Mouse (Mus musculus): ENCODE measurements around the gene Lrrc9.

DNA sequence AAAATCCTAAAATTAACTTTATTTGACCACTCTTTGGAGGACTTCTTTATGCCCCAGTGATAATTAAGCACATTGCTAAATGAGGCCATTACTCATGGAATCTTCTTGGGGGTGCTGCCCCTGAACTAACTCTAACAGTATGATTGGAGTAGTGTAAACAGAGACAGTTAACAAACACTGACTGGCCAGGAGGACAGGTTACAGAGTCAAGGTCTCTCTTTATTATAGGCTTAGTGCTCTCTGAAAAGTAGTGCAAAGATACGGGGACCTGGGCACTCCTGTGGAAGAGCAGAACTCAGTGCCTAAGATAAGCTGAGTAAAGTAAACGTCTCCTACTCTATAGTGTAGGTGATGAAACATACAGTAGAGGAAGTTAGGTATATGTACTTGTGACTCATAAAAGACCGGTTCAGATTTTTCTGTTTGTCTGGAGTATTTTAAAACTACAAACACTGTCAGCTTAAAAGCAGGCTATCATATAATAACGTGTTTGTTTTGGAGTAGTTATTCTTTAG, 122.7 kb downstream of the Lrrc9 start:
- TF ChIP-seq CTCF (IDR thresholded peaks at IDR 0.05; ENCODE audit: borderline replicate concordance, insufficient read depth, low read depth, low read length), result no peak
- TF ChIP-seq POLR2A (IDR thresholded peaks at IDR 0.05; ENCODE audit: borderline replicate concordance, insufficient read depth, low read length), result no peak

All from cerebellum, adult 2 months (tissue).